Mouse (Mus musculus) induced T-regulatory cell, adult 2 months (primary cell): ENCODE results near the gene Krtap16-3.

Experiments used
- DNase-seq: peaks from one replicate; pipeline ENCODE4 v3.0.0-alpha.2; 2012; ENCODE audit warnings: low read depth

Krtap16-3 gene

DNA sequence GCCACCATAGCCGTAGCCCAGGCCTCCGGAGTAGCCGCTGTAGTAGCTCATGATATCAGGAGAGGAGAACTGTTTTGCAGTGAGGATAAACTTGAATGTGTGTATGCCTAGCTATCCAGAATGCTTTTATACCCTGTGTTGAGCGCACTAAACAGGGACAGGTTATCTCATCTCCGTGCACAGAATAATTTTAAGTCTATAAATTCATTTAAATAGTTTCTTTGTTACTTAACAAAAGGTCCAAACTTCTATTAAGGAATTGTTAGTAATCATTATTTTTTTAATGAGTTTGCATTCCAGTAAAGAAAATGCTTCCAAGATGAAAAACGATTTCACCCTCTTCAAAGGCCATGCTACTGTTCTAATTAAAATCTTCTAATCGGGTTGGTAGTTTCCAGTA is at the start of gene Krtap16-3:
Krtap16-3 (minus strand) TSS at position 101 of the 400 bp plus-strand sequence.
- DNase-seq: no peak

DNA sequence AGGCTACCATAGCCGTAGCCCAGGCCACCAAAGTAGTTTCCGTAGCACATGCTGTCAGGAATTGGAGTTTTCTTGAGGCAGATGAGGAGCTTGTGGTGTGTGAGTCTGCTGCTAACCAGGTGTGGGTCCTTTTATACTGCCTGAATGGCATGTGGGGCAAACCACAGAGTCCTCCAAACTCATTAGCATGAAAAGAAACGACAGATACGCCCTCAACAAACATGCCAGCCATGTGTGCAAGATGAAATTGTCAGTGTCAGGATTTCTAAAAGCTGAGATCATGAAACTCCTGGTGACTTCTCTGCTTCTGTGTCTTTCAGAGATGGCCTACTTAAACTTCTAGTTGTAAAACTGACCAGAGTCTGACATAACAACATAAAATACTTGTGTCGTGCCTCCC is 48.0 kb upstream of the Krtap16-3 start, which contains the start of gene Krtap22-2:
Krtap22-2 (minus strand) TSS at position 101 of the 400 bp plus-strand sequence.
- no peak for DNase-seq

DNA sequence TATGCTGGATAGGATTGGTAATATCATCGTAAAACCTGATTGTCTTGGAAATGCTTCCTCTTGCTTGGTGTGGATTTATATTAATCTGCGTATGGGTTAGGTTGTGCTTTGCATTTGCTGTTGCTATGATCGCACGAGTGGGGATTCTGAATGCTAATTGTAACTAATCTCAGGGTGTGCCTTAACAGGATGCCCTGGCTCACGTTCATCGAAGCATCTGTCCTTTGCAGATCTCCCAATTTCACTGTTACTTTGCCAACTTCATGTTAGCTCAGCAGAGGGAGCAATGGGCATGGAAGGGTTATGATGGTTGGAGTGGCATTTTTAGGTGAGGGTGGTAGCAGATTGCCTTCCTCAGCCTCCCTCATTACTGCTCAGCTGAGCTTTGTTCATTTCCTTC is 21.6 kb downstream of the Krtap16-3 start:
- DNase-seq: no peak

DNA sequence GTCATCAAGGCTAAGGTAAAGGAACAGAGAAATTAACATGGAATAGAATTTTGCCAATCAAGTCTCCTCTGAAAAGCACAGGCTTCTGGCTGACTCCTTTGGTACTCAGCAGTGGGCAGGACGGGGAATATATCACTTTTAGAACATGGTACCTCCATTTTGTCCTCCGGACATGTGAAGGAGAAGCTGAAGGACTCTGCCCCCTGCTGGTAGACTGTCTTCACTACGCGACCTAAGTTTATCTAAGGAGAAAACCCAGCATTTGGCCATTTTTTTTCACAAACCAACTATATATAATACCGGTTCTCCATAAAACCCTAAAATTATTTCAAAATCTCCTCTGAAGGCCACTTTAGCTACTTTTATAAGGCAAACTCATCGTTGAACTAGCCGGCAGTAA is 24.4 kb downstream of the Krtap16-3 start:
- DNase-seq: peak; percentile 1

DNA sequence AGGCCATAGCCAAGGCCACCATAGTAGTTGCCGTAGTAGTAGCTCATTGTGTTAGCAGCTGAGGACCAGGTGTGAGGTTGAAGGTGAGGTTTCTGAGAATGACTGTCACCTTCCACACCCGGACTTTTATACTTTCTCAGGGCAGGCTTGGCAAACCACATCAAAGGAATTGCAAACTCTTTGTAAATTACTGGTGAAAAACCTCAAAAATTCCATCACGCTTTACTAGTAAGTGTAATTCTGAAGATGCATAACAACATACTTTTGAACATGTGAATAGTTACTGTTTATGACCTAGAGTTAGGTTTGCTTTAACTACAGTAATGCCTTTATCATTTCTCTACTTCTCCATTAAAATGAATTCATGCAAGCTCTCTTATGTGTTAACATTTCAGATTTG is 30.5 kb downstream of the Krtap16-3 start, which contains the start of gene Krtap19-9b:
Krtap19-9b (minus strand) TSS at position 101 of the 400 bp plus-strand sequence.
- DNase-seq: no peak
